Mouse (Mus musculus) CH12.LX (cell line): ENCODE measurements around the gene Lamtor3. TPM values are rescaled to one million over a fixed set of nuclear protein-coding genes. Genes with fewer than 3 reads are reported as not detected.
A peak's percentile ranks its signal among the peaks of the same experiment; 100 is the strongest.

Source experiments
- DNase-seq: peaks from one replicate; pipeline ENCODE4 v3.0.0-alpha.2; 2013; ENCODE audit errors: extremely low read depth
- H3K27ac ChIP-seq: 2 replicates; pipeline ENCODE4 v1.5.1; 2012; ENCODE audit warnings: low read depth, mild to moderate bottlenecking, control low read depth, moderate library complexity; ENCODE audit not compliant: insufficient read depth
- H3K27me3 ChIP-seq: replicated peaks from 2 replicates; pipeline ENCODE3; 2012; ENCODE audit warnings: inconsistent platforms
- H3K36me3 ChIP-seq, 2 experiments: replicated peaks in 1 of 2; 2 replicates each; pipeline versions ENCODE3 to v1.6.1; 2012; ENCODE audit warnings: inconsistent platforms in 1 of 2, low read length in 1 of 2, mild to moderate bottlenecking in 1 of 2, mixed read lengths in 1 of 2, moderate library complexity in 1 of 2; ENCODE audit not compliant: control insufficient read depth in 1 of 2, insufficient read depth in 1 of 2
- H3K4me1 ChIP-seq, 2 experiments: 2 replicates each; pipeline ENCODE4 v1.6.1; 2012; ENCODE audit warnings: inconsistent platforms in 1 of 2, moderate library complexity in 1 of 2; ENCODE audit not compliant: insufficient read depth in 2 of 2, control insufficient read depth in 1 of 2
- H3K4me2 ChIP-seq: 2 replicates; pipeline ENCODE4 v1.6.1; 2012; ENCODE audit warnings: low read depth, mild to moderate bottlenecking, control low read depth; ENCODE audit not compliant: poor library complexity, insufficient read depth, severe bottlenecking
- H3K4me3 ChIP-seq, 3 experiments: fragments of 150-350 bp in 1 of 3; sonication (generic) in 1 of 3; replicated peaks in 1 of 3; 2 replicates each; pipeline versions ENCODE3 to v1.5.1; 2011 to 2012; ENCODE audit warnings: low read depth in 2 of 3, low read length in 2 of 3, mild to moderate bottlenecking in 2 of 3, moderate library complexity in 2 of 3, control low read depth in 1 of 3, improper control_type of control experiment in 1 of 3, inconsistent platforms in 1 of 3, mixed read lengths in 1 of 3; ENCODE audit not compliant: poor library complexity in 1 of 3
- H3K79me2 ChIP-seq: replicated peaks from 2 replicates; pipeline ENCODE4 v1.6.1; 2012; ENCODE audit warnings: mild to moderate bottlenecking, moderate library complexity; ENCODE audit not compliant: control insufficient read depth, poor library complexity, insufficient read depth, severe bottlenecking; ENCODE audit errors: extremely low read depth
- H3K9ac ChIP-seq: 2 replicates; pipeline ENCODE4 v1.6.1; 2012; ENCODE audit warnings: low read depth, mild to moderate bottlenecking, control low read depth, moderate library complexity; ENCODE audit not compliant: insufficient read depth
- H3K9me3 ChIP-seq: replicated peaks from 2 replicates; pipeline ENCODE3; 2012; ENCODE audit warnings: low read length, inconsistent platforms, mixed read lengths
- CHD1 ChIP-seq: IDR thresholded peaks from 2 replicates; pipeline ENCODE4 v1.6.1; 2012; ENCODE audit warnings: low read depth, low read length, improper control_type of control experiment, inconsistent platforms
- CTCF ChIP-seq, 2 experiments: IDR thresholded peaks in 1 of 2; conservative IDR thresholded peaks in 1 of 2; 2 replicates each; pipeline ENCODE4 v1.5.1; 2011 to 2012; ENCODE audit warnings: low read depth in 2 of 2, low read length in 2 of 2, improper control_type of control experiment in 1 of 2, inconsistent platforms in 1 of 2, mild to moderate bottlenecking in 1 of 2, moderate library complexity in 1 of 2
- E2F4 ChIP-seq: IDR thresholded peaks from 2 replicates; pipeline ENCODE4 v1.6.1; 2011; ENCODE audit warnings: low read depth, low read length, improper control_type of control experiment; ENCODE audit not compliant: insufficient replicate concordance
- EP300 ChIP-seq: IDR thresholded peaks from 2 replicates; pipeline ENCODE4 v1.6.1; 2011; ENCODE audit warnings: low read length, improper control_type of control experiment
- ETS1 ChIP-seq: conservative IDR thresholded peaks from 2 replicates; pipeline ENCODE4 v1.6.1; 2012; ENCODE audit warnings: low read depth, mild to moderate bottlenecking, inconsistent platforms, low read length, improper control_type of control experiment, moderate library complexity
- HCFC1 ChIP-seq: IDR thresholded peaks from 2 replicates; pipeline ENCODE4 v1.6.1; 2012; ENCODE audit warnings: low read depth, mild to moderate bottlenecking, inconsistent platforms, low read length, improper control_type of control experiment
- JUN ChIP-seq: IDR thresholded peaks from 2 replicates; pipeline ENCODE4 v1.6.1; 2011; ENCODE audit warnings: low read depth, mild to moderate bottlenecking, low read length, improper control_type of control experiment, moderate library complexity; ENCODE audit not compliant: insufficient read depth
- MYC ChIP-seq: IDR thresholded peaks from 2 replicates; pipeline ENCODE4 v1.6.1; 2011; ENCODE audit warnings: low read depth, mild to moderate bottlenecking, improper control_type of control experiment, low read length
- POLR2A ChIP-seq: IDR thresholded peaks from 2 replicates; pipeline ENCODE4 v1.6.1; 2011; ENCODE audit warnings: low read depth, mild to moderate bottlenecking, improper control_type of control experiment, low read length
- POLR2AphosphoS2 ChIP-seq: IDR thresholded peaks from 2 replicates; pipeline ENCODE4 v1.6.1; 2011; ENCODE audit warnings: low read depth, low read length, improper control_type of control experiment
- SIN3A ChIP-seq: IDR thresholded peaks from 2 replicates; pipeline ENCODE4 v1.6.1; 2012; ENCODE audit warnings: low read length, improper control_type of control experiment, inconsistent platforms
- SMC3 ChIP-seq: IDR thresholded peaks from 2 replicates; pipeline ENCODE4 v1.6.1; 2011; ENCODE audit warnings: low read depth, low read length, improper control_type of control experiment
- TBP ChIP-seq: conservative IDR thresholded peaks from 2 replicates; pipeline ENCODE4 v1.6.1; 2011; ENCODE audit warnings: low read depth, low read length, improper control_type of control experiment
- UBTF ChIP-seq: IDR thresholded peaks from 2 replicates; pipeline ENCODE4 v1.6.1; 2012; ENCODE audit warnings: low read depth, mild to moderate bottlenecking, inconsistent platforms, low read length, improper control_type of control experiment, moderate library complexity
- USF2 ChIP-seq: conservative IDR thresholded peaks from 2 replicates; pipeline ENCODE4 v1.6.1; 2011; ENCODE audit warnings: low read depth, low read length, improper control_type of control experiment
- ZNF384 ChIP-seq: IDR thresholded peaks from 2 replicates; pipeline ENCODE4 v1.6.1; 2012; ENCODE audit warnings: low read depth, low read length, improper control_type of control experiment, inconsistent platforms
- dilution Hi-C: fragments of 300-500 bp; cut with MboI; formaldehyde crosslinking; loops from 2 replicates; pipeline ENCODE4 v1.14.3; 2020; ENCODE audit warnings: low sequenced_read_pairs; ENCODE audit not compliant: extremely low pct_unique_long_range_greater_than_20kb, extremely low pct_ligation_motif_present
- in situ Hi-C: fragments of 300-500 bp; cut with MboI; formaldehyde crosslinking; loops from 3 replicates; pipeline ENCODE4 v1.14.3; 2019; ENCODE audit warnings: low sequenced_read_pairs, low pct_ligation_motif_present, low pct_unique_long_range_greater_than_20kb, mixed read lengths
- polyA plus RNA-seq: library from polyadenylated mRNA; unstranded; fragments of >175 nt; gene quantifications from 2 replicates; pipeline ENCODE4 v1.2.1, GENCODE M21; 2012; ENCODE audit warnings: low read depth; ENCODE audit not compliant: insufficient read length
- total RNA-seq, 2 experiments: library from RNA; depleted of rRNA; stranded (reverse); fragments of 300-350 nt in 1 of 2; fragments of >200 nt in 1 of 2; gene quantifications; 2 replicates each; pipeline ENCODE4 v1.2.3; 2012 to 2014

Gene Lamtor3
- total and polyA plus RNA-seq, 3 experiments: 146 to 245 (median 147) TPM

DNA sequence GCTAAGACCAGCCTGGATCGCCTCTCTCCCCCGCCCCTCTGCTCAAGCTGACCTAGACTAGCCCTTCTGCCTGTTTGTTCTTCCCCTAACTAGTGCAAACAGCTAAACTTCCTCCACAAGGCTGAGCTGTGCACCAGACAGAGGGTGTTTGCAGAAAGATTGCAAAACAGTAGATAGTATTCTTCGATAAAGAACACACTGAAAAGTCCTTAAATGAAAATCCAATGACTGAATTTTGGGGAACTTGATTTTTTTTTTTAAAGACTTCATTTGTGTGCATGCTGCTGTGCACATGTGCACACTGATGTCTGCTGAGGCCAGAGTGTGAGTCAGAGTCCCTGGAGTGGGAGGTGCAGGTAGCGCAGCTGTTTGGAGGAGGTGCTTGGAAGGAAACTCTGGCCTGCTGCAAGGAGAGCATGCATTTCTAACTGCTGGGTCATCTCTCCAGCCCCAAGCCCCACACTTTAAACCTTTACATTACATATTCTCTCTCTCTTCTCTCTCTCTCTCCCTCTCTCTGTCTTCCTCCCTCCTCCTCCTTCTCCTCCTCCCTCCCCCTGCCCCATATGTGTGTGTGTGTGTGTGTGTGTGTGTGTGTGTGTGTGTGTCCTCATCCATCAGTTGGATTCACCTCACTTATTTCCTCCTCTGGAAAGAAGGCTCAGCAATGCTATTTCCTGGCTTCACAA lies 34.1 kb downstream of the Lamtor3 start:
- Histone ChIP-seq H3K79me2 (peaks cover 4% of the 10 kb centered on the region; the same call in 1 of the 2 replicates), H3K9me3 (no peaks in the 10 kb centered on the region), H3K4me2 (peak overlapping the region; percentile 44), H3K4me1 (peaks cover 45 to 96% of the 10 kb centered on the region in 2 experiments), H3K4me3 (peak overlapping the region in 1 of 3 experiments; percentile 23), H3K27me3 (no peaks in the 10 kb centered on the region), H3K27ac (peak overlapping the region; percentile 97), H3K9ac (peak overlapping the region; percentile 52), H3K36me3 (peaks cover 12 to 20% of the 10 kb centered on the region in 2 experiments)
- dilution Hi-C loops (no loop called here), in situ Hi-C loops (loop anchor here (25.0 kb wide), 1 partner anchor 485 kb away; the partner anchor contains the start of gene Adh5)
- peak; percentile 97 for DNase-seq
- TF ChIP-seq TBP: peak; percentile 53; the same call in 1 of the 2 replicates
- no peak for TF ChIP-seq JUN
- TF ChIP-seq ZNF384: no peak
- TF ChIP-seq POLR2A: peak; percentile 60
- peak; percentile 4; the same call in 1 of the 2 replicates for TF ChIP-seq UBTF

DNA sequence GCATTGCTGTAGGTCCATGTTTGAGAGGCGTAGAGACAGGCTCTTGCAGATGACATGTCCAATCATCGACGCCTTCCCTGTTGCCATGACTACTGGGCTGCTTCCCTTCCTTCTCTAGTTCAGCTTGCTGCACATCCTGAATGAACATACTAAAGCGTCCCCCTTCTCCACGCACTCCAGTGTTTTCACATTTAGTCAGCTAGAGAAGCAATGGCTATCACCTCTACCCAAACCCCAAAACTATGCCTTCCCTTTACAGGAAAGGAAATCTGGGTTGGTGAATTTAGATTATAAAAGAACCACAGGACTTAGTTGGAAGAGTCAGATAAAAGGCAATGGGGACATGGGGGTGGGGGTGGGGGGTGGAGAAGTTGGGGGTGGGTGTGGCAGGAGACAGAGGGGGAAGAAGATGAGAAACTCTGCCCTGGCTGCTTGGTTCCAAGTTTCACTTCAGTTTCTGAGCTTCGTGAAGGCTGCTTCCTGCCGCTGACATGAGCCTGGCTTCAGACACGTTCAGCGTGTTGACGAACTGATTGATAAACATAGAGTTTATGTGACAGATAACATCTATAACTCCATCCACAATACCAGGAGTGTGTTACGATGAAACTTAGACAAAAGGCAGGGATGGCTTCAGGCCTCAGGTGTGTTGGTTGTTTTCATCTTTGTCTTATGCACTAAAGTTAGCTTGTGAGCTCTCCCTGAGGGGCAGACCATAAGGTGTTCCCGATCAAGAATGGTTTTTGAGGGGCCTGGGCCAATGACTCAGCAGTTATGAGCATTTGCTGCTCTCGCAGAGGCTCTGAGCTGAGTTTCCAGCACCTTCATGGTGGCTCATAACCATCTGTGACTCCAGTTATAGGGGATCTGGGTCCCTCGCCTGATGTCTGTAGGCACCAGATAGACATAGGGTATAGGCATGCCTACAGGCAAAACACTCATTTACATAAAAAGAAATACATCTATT lies 34.9 kb downstream of the Lamtor3 start:
- H3K4me1 ChIP-seq: peaks cover 41 to 94% of the 10 kb centered on the region in 2 experiments
- H3K79me2 ChIP-seq: peaks cover 4% of the 10 kb centered on the region; the same call in 1 of the 2 replicates
- no peaks in the 10 kb centered on the region for H3K27me3 ChIP-seq
- dilution Hi-C loops: no loop called here
- DNase-seq: peak; percentile 96
- no peaks in the 10 kb centered on the region for H3K9me3 ChIP-seq
- peak overlapping the region in 2 of 3 experiments; percentile 8 to 23 for H3K4me3 ChIP-seq
- peak overlapping the region; percentile 44 for H3K4me2 ChIP-seq
- TF ChIP-seq CHD1 (no peak), POLR2A (peak; percentile 84), ETS1 (no peak), EP300 (no peak), POLR2AphosphoS2 (no peak), TBP (peak; percentile 94), SMC3 (no peak), SIN3A (no peak), E2F4 (no peak), UBTF (0 out of 2 replicates have a peak, but pooled peaks have one; percentile 53), HCFC1 (no peak), MYC (no peak), CTCF (conservative IDR thresholded peaks at IDR 0.05 in 1 of 2, IDR thresholded peaks at IDR 0.05 in 1 of 2; ENCODE audit: low read depth in 2 of 2, low read length in 2 of 2) (no peak), USF2 (0 out of 2 replicates have a peak, but pooled peaks have one; percentile 31)
- TF ChIP-seq, all 38 proteins: peak for 4
- Histone ChIP-seq H3K27ac (peak overlapping the region; percentile 97), H3K9ac (peak overlapping the region; percentile 52), H3K36me3 (peaks cover 16 to 25% of the 10 kb centered on the region in 2 experiments)
- in situ Hi-C loops: loop anchor here (25.0 kb wide), 1 partner anchor 484 kb away; the partner anchor contains the start of gene Adh5
